Mouse (Mus musculus) heart, adult 2 months (tissue): Measurements from ENCODE around the gene Gm3776. TPM values are rescaled to one million over a fixed set of nuclear protein-coding genes. Genes with fewer than 3 reads are reported as not detected.
"Not testable (repeated sequence)": the region's sequence is repeated elsewhere in the genome, so short reads cannot be mapped to it uniquely, and the experiment has no call there.

ENCODE experiments used
- DNase-seq, 2 experiments: peaks; one replicate each; pipeline ENCODE4 v3.0.0; 2021
- H3K27ac ChIP-seq: fragments of 200-600 bp; 2 replicates; pipeline ENCODE4 v1.8.1; 2022
- H3K27me3 ChIP-seq: fragments of 200-500 bp; 2 replicates; pipeline ENCODE4 v1.6.1; 2012; ENCODE audit warnings: mild to moderate bottlenecking, low read length, inconsistent platforms, mixed read lengths; ENCODE audit not compliant: control insufficient read depth, insufficient read depth
- H3K36me3 ChIP-seq: fragments of 200-500 bp; 2 replicates; pipeline ENCODE4 v1.6.1; 2012; ENCODE audit warnings: low read length, inconsistent platforms; ENCODE audit not compliant: control insufficient read depth, insufficient read depth
- H3K4me1 ChIP-seq: fragments of 200-500 bp; 2 replicates; pipeline ENCODE4 v1.6.1; 2011; ENCODE audit warnings: low read length; ENCODE audit not compliant: control insufficient read depth, insufficient read depth
- H3K4me3 ChIP-seq: fragments of 200-600 bp; 2 replicates; pipeline ENCODE4 v1.8.1; 2022
- H3K79me2 ChIP-seq: fragments of 200-500 bp; replicated peaks from 2 replicates; pipeline ENCODE4 v1.6.1; 2012; ENCODE audit warnings: mild to moderate bottlenecking, inconsistent platforms, low read length, moderate library complexity, mixed read lengths; ENCODE audit not compliant: control insufficient read depth, insufficient read depth
- H3K9ac ChIP-seq: fragments of 200-500 bp; 2 replicates; pipeline ENCODE4 v1.6.1; 2012; ENCODE audit warnings: low read depth, mild to moderate bottlenecking, control low read depth, inconsistent platforms, low read length, mixed read lengths
- CTCF ChIP-seq: fragments of 200-600 bp; IDR thresholded peaks from 2 replicates; pipeline ENCODE4 v1.8.1; 2022; ENCODE audit warnings: antibody characterized with exemption, mild to moderate bottlenecking, moderate library complexity
- WGBS: fragments of 180-500 bp; shearing (Covaris S2); methylation state at CpG from one replicate; pipeline ENCODE4 v1.1.7; 2018; 5-methylcytosine and 5-hydroxymethylcytosine counted together
- intact Hi-C: fragments of 180-260 bp; cut with DNase I; formaldehyde crosslinking; loops from one replicate; pipeline ENCODE4 v1.15.1; 2025
- polyA plus RNA-seq: library from polyadenylated mRNA; depleted of rRNA; stranded (reverse); fragments of >200 nt; gene quantifications from 2 replicates; pipeline ENCODE4 v1.2.3, GENCODE M21; 2012
- total RNA-seq, 2 experiments: library from RNA; stranded (reverse); gene quantifications; 2 replicates each; pipeline ENCODE4 v1.2.3; 2021

Gene Gm3776
- total and polyA plus RNA-seq, 3 experiments = 0.18 to 1.6 (median 1.1) TPM

GRCm38 (mm10) chr9:78233121-78233695 lies 23.7 kb upstream of the Gm3776 start:
- intact Hi-C loops, H3K36me3 ChIP-seq, DNase-seq, H3K9ac ChIP-seq, H3K4me1 ChIP-seq, H3K27ac ChIP-seq, H3K27me3 ChIP-seq, H3K79me2 ChIP-seq, H3K4me3 ChIP-seq: not testable (repeated sequence)
- WGBS = no CpG with 5 or more reads among the region's 10 CpGs

GRCm38 (mm10) chr9:78255683-78256470 lies 1.1 kb upstream of the Gm3776 start:
- DNase-seq = peak in 1 of 2 experiments; percentile 6
- intact Hi-C loops, H3K4me3 ChIP-seq, H3K27ac ChIP-seq, H3K9ac ChIP-seq, H3K36me3 ChIP-seq, H3K79me2 ChIP-seq, H3K27me3 ChIP-seq, H3K4me1 ChIP-seq: not testable (repeated sequence)
- 50% methylated on average over 4 of the region's 4 CpGs for WGBS

- H3K27me3 ChIP-seq, H3K4me1 ChIP-seq, H3K27ac ChIP-seq, H3K4me3 ChIP-seq, H3K79me2 ChIP-seq, H3K9ac ChIP-seq, intact Hi-C loops, H3K36me3 ChIP-seq: not testable (repeated sequence)
- TF ChIP-seq CTCF = peak; percentile 50
- 0% methylated on average over 1 of the region's 6 CpGs for WGBS
- DNase-seq = peak; percentile 18 to 55
These were observed 2.8 kb downstream of the Gm3776 start for GRCm38 (mm10) chr9:78259688-78260087.

GRCm38 (mm10) chr9:78270945-78271344 lies 14.0 kb downstream of the Gm3776 start:
- H3K4me1 ChIP-seq, DNase-seq, H3K27me3 ChIP-seq, H3K9ac ChIP-seq, H3K36me3 ChIP-seq, H3K27ac ChIP-seq, intact Hi-C loops, H3K79me2 ChIP-seq, H3K4me3 ChIP-seq: not testable (repeated sequence)
- WGBS = 74% methylated on average over 3 of the region's 3 CpGs

GRCm38 (mm10) chr9:78282002-78282711 lies 25.2 kb downstream of the Gm3776 start:
- intact Hi-C loops, H3K27ac ChIP-seq, DNase-seq, H3K4me3 ChIP-seq, H3K79me2 ChIP-seq, H3K36me3 ChIP-seq, H3K27me3 ChIP-seq, H3K4me1 ChIP-seq, H3K9ac ChIP-seq: not testable (repeated sequence)
- WGBS = 64% methylated on average over 4 of the region's 4 CpGs

GRCm38 (mm10) chr9:78289063-78289462 lies 32.1 kb downstream of the Gm3776 start:
- DNase-seq, H3K79me2 ChIP-seq, H3K4me1 ChIP-seq, H3K4me3 ChIP-seq, H3K9ac ChIP-seq, H3K27ac ChIP-seq, H3K27me3 ChIP-seq, intact Hi-C loops, H3K36me3 ChIP-seq: not testable (repeated sequence)
- WGBS = 0% methylated on average over 1 of the region's 1 CpGs

GRCm38 (mm10) chr9:78289723-78290122 lies 32.8 kb downstream of the Gm3776 start, which contains the start of gene Gm10639:
Gm10639 (plus strand) TSS chr9:78289923.
- H3K4me1 ChIP-seq, H3K27ac ChIP-seq, H3K27me3 ChIP-seq, DNase-seq, H3K36me3 ChIP-seq, H3K79me2 ChIP-seq, H3K9ac ChIP-seq, intact Hi-C loops, H3K4me3 ChIP-seq: not testable (repeated sequence)
- 64% methylated on average over 3 of the region's 3 CpGs for WGBS

- H3K9ac ChIP-seq, DNase-seq, H3K36me3 ChIP-seq, H3K27me3 ChIP-seq, H3K4me3 ChIP-seq, intact Hi-C loops, H3K4me1 ChIP-seq, H3K27ac ChIP-seq, H3K79me2 ChIP-seq: not testable (repeated sequence)
- 80% methylated on average over 8 of the region's 8 CpGs for WGBS
These were observed 35.5 kb downstream of the Gm3776 start for GRCm38 (mm10) chr9:78292462-78292861.

- DNase-seq, intact Hi-C loops: not testable (repeated sequence)
These were observed 36.8 kb downstream of the Gm3776 start for GRCm38 (mm10) chr9:78293683-78294082.

More at GRCm38 (mm10) chr9:78293683-78294082, 36.8 kb downstream of the Gm3776 start:
- not testable (repeated sequence) for H3K27me3 ChIP-seq, H3K4me3 ChIP-seq, H3K4me1 ChIP-seq, H3K9ac ChIP-seq, H3K79me2 ChIP-seq, H3K27ac ChIP-seq, H3K36me3 ChIP-seq
- WGBS = 64% methylated on average over 1 of the region's 1 CpGs
